Mouse (Mus musculus) skeletal muscle tissue, adult 2 months (tissue): ENCODE measurements around the gene Crx.

Experiments
- DNase-seq: peaks from one replicate; pipeline ENCODE4 v3.0.0-alpha.2; 2012; ENCODE audit warnings: low read depth, low spot score

Crx gene

DNA sequence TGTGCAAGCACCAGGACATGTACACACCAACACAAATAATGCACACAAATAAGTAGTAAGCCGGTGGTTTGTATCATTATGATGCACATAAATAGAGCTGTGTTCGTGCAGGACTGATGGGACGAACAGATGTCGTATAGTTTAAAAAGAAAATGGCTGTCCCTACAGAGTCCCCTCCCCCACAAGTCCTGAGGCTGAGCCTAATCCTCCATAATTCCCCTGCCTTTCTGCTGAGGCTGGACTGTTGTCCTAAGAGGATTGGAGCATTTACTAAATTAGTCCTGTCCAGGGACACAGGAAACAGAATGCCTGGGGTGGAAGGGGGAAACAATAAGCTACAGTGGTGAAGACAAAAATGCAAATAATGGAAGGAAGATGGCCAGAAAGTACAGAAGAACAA lies 15.7 kb downstream of the Crx start:
- no peak for DNase-seq

DNA sequence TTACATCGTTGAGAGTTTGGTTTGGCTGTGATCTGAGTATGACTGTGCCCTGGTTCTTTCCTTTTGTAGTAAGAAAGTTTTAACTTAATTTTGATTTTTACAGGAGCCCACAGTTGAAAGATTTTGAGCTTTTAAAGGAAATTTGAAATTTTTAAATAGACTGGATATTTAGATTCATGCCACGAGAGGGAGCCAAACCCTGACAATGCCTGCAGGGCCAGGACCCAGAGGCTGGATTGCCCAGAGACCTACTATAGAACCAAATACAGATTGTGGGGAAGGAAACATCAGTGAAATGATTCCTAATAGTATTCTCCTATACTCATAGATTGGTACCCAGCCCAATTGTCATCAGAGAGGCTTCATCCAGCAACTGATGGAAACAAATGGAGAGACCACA lies 20.1 kb downstream of the Crx start:
- DNase-seq: no peak

- DNase-seq: no peak
Measured at GRCm38 (mm10) chr7:15839578-15839977, 40.2 kb downstream of the Crx start, which contains the start of gene Obox6. Gene Obox6, minus strand, starts transcription at chr7:15839678.
